9 mouse cellular contexts compared by ENCODE assay signal in genomic region chr8:83876838-83877223, GRCm38 (mm10). TPM values are rescaled to one million over a fixed set of nuclear protein-coding genes. Genes with fewer than 3 reads are reported as not detected.
A peak's percentile ranks its signal among the peaks of the same experiment; 100 is the strongest.
DNase-seq lines count a peak whose midpoint lies in the region; ATAC-seq and TF ChIP-seq lines count a peak whose summit lies in the region.
"Had no signal": no experiment of that assay in that cellular context is flagged by ENCODE, and none has a peak within 500 bp of the region (broad histone marks: within the 10 kb centered on the region; RNA-seq: fewer than 3 reads in every experiment).

No protein-coding gene starts in this region.

- 0% methylated on average over 10 of the region's 10 CpGs for WGBS in forebrain, embryonic 11.5 days
- 9% methylated on average over 10 of the region's 10 CpGs for WGBS in intestine, embryonic 16.5 days
- WGBS in midbrain, embryonic 10.5 days, result 2% methylated on average over 10 of the region's 10 CpGs
- 4% methylated on average over 10 of the region's 10 CpGs for WGBS in stomach, postnatal 0 days

- H3K27me3 ChIP-seq in forebrain, embryonic 11.5 days (ENCODE audit: control insufficient read depth, insufficient read depth, low read length), result peaks cover 7% of the 10 kb centered on the region
- peaks cover 12% of the 10 kb centered on the region; the same call in 1 of the 2 replicates for H3K27me3 ChIP-seq in intestine, embryonic 16.5 days (replicated peaks; ENCODE audit: control insufficient read depth, insufficient read depth, low read length)
- peaks cover 51% of the 10 kb centered on the region for H3K27me3 ChIP-seq in midbrain, embryonic 10.5 days (ENCODE audit: low read depth, poor library complexity, severe bottlenecking)
- no peaks in the 10 kb centered on the region for H3K27me3 ChIP-seq in stomach, postnatal 0 days (ENCODE audit: control insufficient read depth, insufficient read depth, low read length)

- in situ Hi-C loops in ES-E14 (cut with MboI; ENCODE audit: low sequenced_read_pairs in 2 of 2, unreplicated experiment in 2 of 2), result no loop called here

- no peak for TF ChIP-seq EP300 in stomach, postnatal 0 days (optimal IDR thresholded peaks at IDR 0.05)

- peak overlapping the region; percentile 37; the same call in 1 of the 2 replicates for H3K9ac ChIP-seq in ES-E14 (ENCODE audit: insufficient read depth, low read depth, low read length, poor library complexity, severe bottlenecking)
- H3K9ac ChIP-seq in forebrain, embryonic 11.5 days (ENCODE audit: low read length), result peak overlapping the region; percentile 77; the same call in 1 of the 2 replicates
- H3K9ac ChIP-seq in intestine, embryonic 16.5 days (ENCODE audit: low read depth, low read length), result 0 out of 2 replicates have a peak overlapping the region, but pooled peaks have one; percentile 81
- H3K9ac ChIP-seq in stomach, postnatal 0 days (ENCODE audit: low read length), result no peak overlapping the region

- no peaks in the 10 kb centered on the region for H3K9me3 ChIP-seq in ES-E14 (ENCODE audit: control insufficient read depth, insufficient read depth, low read depth, low read length)
- no peaks in the 10 kb centered on the region for H3K9me3 ChIP-seq in forebrain, embryonic 11.5 days (ENCODE audit: control insufficient read depth, low read length)
- H3K9me3 ChIP-seq in intestine, embryonic 16.5 days (ENCODE audit: control insufficient read depth, low read length), result no peaks in the 10 kb centered on the region
- no peaks in the 10 kb centered on the region for H3K9me3 ChIP-seq in midbrain, embryonic 10.5 days (replicated peaks)
- no peaks in the 10 kb centered on the region for H3K9me3 ChIP-seq in stomach, postnatal 0 days (ENCODE audit: control insufficient read depth, low read length)

- peak overlapping the region; percentile 99; the same call in 1 of the 2 replicates for H3K4me2 ChIP-seq in forebrain, embryonic 11.5 days (ENCODE audit: low read depth, low read length, severe bottlenecking)
- peak overlapping the region; percentile 96 for H3K4me2 ChIP-seq in intestine, embryonic 16.5 days (ENCODE audit: low read depth, low read length)
- H3K4me2 ChIP-seq in stomach, postnatal 0 days (replicated peaks; ENCODE audit: low read depth), result peak overlapping the region; percentile 89

- peak; percentile 71 for TF ChIP-seq CTCF in stomach, postnatal 0 days (IDR thresholded peaks at IDR 0.05; ENCODE audit: low read depth)

- H3K4me1 ChIP-seq in ES-E14 (ENCODE audit: control insufficient read depth in 2 of 2, insufficient read depth in 2 of 2, low read length in 2 of 2, poor library complexity in 1 of 2), result peaks cover 0 to 13% of the 10 kb centered on the region in 2 experiments; a peak in 1 of 4 replicates
- peaks cover 3% of the 10 kb centered on the region; the same call in 1 of the 2 replicates for H3K4me1 ChIP-seq in forebrain, embryonic 11.5 days (replicated peaks; ENCODE audit: control insufficient read depth, insufficient read depth, low read length)
- peaks cover 21% of the 10 kb centered on the region for H3K4me1 ChIP-seq in intestine, embryonic 16.5 days (ENCODE audit: control insufficient read depth, insufficient read depth, low read length)
- H3K4me1 ChIP-seq in midbrain, embryonic 10.5 days, result peaks cover 30% of the 10 kb centered on the region
- no peaks in the 10 kb centered on the region; the same call in 1 of the 2 replicates for H3K4me1 ChIP-seq in stomach, postnatal 0 days (replicated peaks; ENCODE audit: control insufficient read depth, insufficient read depth)

- peak overlapping the region; percentile 90 to 95 for H3K4me3 ChIP-seq in ES-E14 (ENCODE audit: insufficient read depth in 1 of 2, low read depth in 1 of 2, low read length in 2 of 2, poor library complexity in 1 of 2, severe bottlenecking in 1 of 2)
- no peak overlapping the region; the same call in 1 of the 2 replicates for H3K4me3 ChIP-seq in forebrain, embryonic 11.5 days (ENCODE audit: low read depth, low read length)
- H3K4me3 ChIP-seq in intestine, embryonic 16.5 days (ENCODE audit: low read length), result 0 out of 2 replicates have a peak overlapping the region, but pooled peaks have one; percentile 67
- H3K4me3 ChIP-seq in midbrain, embryonic 10.5 days, result peak overlapping the region; percentile 72
- H3K4me3 ChIP-seq in stomach, postnatal 0 days (ENCODE audit: low read depth, low read length), result peak overlapping the region; percentile 66; the same call in 1 of the 2 replicates

- H3K27ac ChIP-seq in ES-E14 (ENCODE audit: insufficient read depth, low read depth, low read length, poor library complexity, severe bottlenecking), result peak overlapping the region; percentile 88
- no peak overlapping the region; the same call in 1 of the 2 replicates for H3K27ac ChIP-seq in forebrain, embryonic 11.5 days (ENCODE audit: low read depth, low read length)
- H3K27ac ChIP-seq in intestine, embryonic 16.5 days (ENCODE audit: low read length), result no peak overlapping the region
- peak overlapping the region; percentile 90 for H3K27ac ChIP-seq in midbrain, embryonic 10.5 days (replicated peaks)
- H3K27ac ChIP-seq in stomach, postnatal 0 days (replicated peaks), result peak overlapping the region; percentile 88; the same call in 1 of the 2 replicates

- H3K36me3 ChIP-seq in ES-E14 (ENCODE audit: control insufficient read depth, insufficient read depth, low read length, poor library complexity, severe bottlenecking), result no peaks in the 10 kb centered on the region
- no peaks in the 10 kb centered on the region for H3K36me3 ChIP-seq in forebrain, embryonic 11.5 days (ENCODE audit: control insufficient read depth, insufficient read depth, low read length)
- no peaks in the 10 kb centered on the region for H3K36me3 ChIP-seq in intestine, embryonic 16.5 days (ENCODE audit: control insufficient read depth, insufficient read depth, low read length)
- no peaks in the 10 kb centered on the region for H3K36me3 ChIP-seq in midbrain, embryonic 10.5 days
- no peaks in the 10 kb centered on the region for H3K36me3 ChIP-seq in stomach, postnatal 0 days (ENCODE audit: control insufficient read depth, insufficient read depth, low read length)
- H3K36me3 ChIP-seq: G1E had no signal

- DNase-seq in frontal cortex, postnatal 36 days (ENCODE audit: low spot score in 2 of 2), result peak; percentile 19 to 42
- DNase-seq in frontal cortex, postnatal 10 days (ENCODE audit: low spot score in 2 of 2), result no peak
- no peak for DNase-seq in ES-E14 (ENCODE audit: low read depth, low spot score)
- DNase-seq in forebrain, embryonic 11.5 days (ENCODE audit: low spot score), result peak; percentile 63
- peak; percentile 52 for DNase-seq in midbrain, embryonic 10.5 days (ENCODE audit: low spot score)
- peak; percentile 27 for DNase-seq in stomach, postnatal 0 days (ENCODE audit: low spot score)
- DNase-seq in thymus, adult 18-20 months, result no peak

- no peak for ATAC-seq in forebrain, embryonic 11.5 days (replicated peaks; ENCODE audit: low FRiP score)
- no peak for ATAC-seq in intestine, embryonic 16.5 days
- no peak for ATAC-seq in stomach, postnatal 0 days (ENCODE audit: low FRiP score, low TSS enrichment)

TF ChIP-seq in ES-E14, 5 proteins besides CTCF, POLR2A, EP300 and RAD21:
- no peak for TF ChIP-seq ZC3H11A (IDR thresholded peaks at IDR 0.05; ENCODE audit: borderline replicate concordance, low read depth, low read length)
- no peak for TF ChIP-seq CHD2 (IDR thresholded peaks at IDR 0.05; ENCODE audit: low read depth, low read length)
- no peak for TF ChIP-seq HCFC1 (IDR thresholded peaks at IDR 0.05; ENCODE audit: borderline replicate concordance, insufficient read depth, low read length)
- TF ChIP-seq MAFK (IDR thresholded peaks at IDR 0.05; ENCODE audit: insufficient read depth, low read depth, low read length), result no peak
- no peak for TF ChIP-seq ZNF384 (IDR thresholded peaks at IDR 0.05; ENCODE audit: low read depth, low read length)

RNA-seq across cellular contexts. Expression of gene Adgrl1, which starts 23.1 kb away (rescaled TPM):
- total RNA-seq in ES-E14 (2012; rRNA removed), result 119 and 213 TPM in 2 replicates
- 24.5 and 27.8 TPM in 2 replicates for polyA plus RNA-seq in forebrain, embryonic 11.5 days (2014; fragmentation: Nextera tagmentation; extraction: Ambion mirVana)
- polyA plus RNA-seq in intestine, embryonic 16.5 days (2015; fragmentation: Nextera tagmentation; extraction: Ambion mirVana), result 7.9 and 8.1 TPM in 2 replicates
- 8.6 and 11.3 TPM in 2 replicates for polyA plus RNA-seq in midbrain, embryonic 10.5 days (2016; fragmentation: Nextera tagmentation; extraction: Ambion mirVana)
- 6.5 and 7.5 TPM in 2 replicates for polyA plus RNA-seq in stomach, postnatal 0 days (2015; fragmentation: Nextera tagmentation; extraction: Ambion mirVana)

Comparison
In these comparisons a context has a peak if more than half of its experiments do, and no peak if none do; other contexts are left out.
1. DNase-seq: peak in frontal cortex, postnatal 36 days (2 of 2), forebrain, embryonic 11.5 days (single experiment), midbrain, embryonic 10.5 days (single experiment) and stomach, postnatal 0 days (single experiment); none in frontal cortex, postnatal 10 days (0 of 2), ES-E14 (single experiment) and thymus, adult 18-20 months (0 of 2).
2. H3K27ac ChIP-seq: peak in ES-E14 (single experiment), midbrain, embryonic 10.5 days (single experiment) and stomach, postnatal 0 days (single experiment); none in forebrain, embryonic 11.5 days (single experiment) and intestine, embryonic 16.5 days (single experiment).
3. Peak in every context shown above with its lines, with median percentiles within 50 percentile points of each other: H3K4me2 ChIP-seq.